Mouse (Mus musculus): ENCODE data around the gene Chmp4b. TPM values are rescaled to one million over a fixed set of nuclear protein-coding genes. Genes with fewer than 3 reads are reported as not detected.

Chmp4b gene
- polyA plus RNA-seq, 1 experiment from 2014 or later, result 22.1 TPM

- WGBS, result 80% methylated on average over 4 of the region's 4 CpGs
- Histone ChIP-seq H3K27ac (ENCODE audit: low read length) (no peak overlapping the region), H3K9me3 (replicated peaks; ENCODE audit: control insufficient read depth, low read length, poor library complexity, severe bottlenecking) (no peaks in the 10 kb centered on the region), H3K4me3 (ENCODE audit: low read depth, low read length) (no peak overlapping the region), H3K27me3 (ENCODE audit: control insufficient read depth, insufficient read depth, low read depth, low read length) (no peaks in the 10 kb centered on the region), H3K36me3 (ENCODE audit: control insufficient read depth, insufficient read depth, low read length) (0 out of 2 replicates have a peak, but pooled peaks cover 3% of the 10 kb centered on the region), H3K4me1 (ENCODE audit: control insufficient read depth, insufficient read depth, low read length) (peaks cover 24% of the 10 kb centered on the region), H3K4me2 (ENCODE audit: low read length) (no peak overlapping the region), H3K9ac (ENCODE audit: low read depth, low read length) (no peak overlapping the region)
- no peak for ATAC-seq
These were observed 22.5 kb downstream of the Chmp4b start for GRCm38 (mm10) chr2:154674008-154674407.

GRCm38 (mm10) chr2:154676653-154677609, 25.4 kb downstream of the Chmp4b start:
- peak; percentile 72 for ATAC-seq
- H3K27ac ChIP-seq (ENCODE audit: low read length), result peak overlapping the region; percentile 81
- WGBS, result 53% methylated on average over 19 of the region's 19 CpGs
- H3K27me3 ChIP-seq (ENCODE audit: control insufficient read depth, insufficient read depth, low read depth, low read length), result no peaks in the 10 kb centered on the region
- H3K4me2 ChIP-seq (ENCODE audit: low read length), result peak overlapping the region; percentile 60
- peak overlapping the region; percentile 57 for H3K9ac ChIP-seq (ENCODE audit: low read depth, low read length)
- H3K4me1 ChIP-seq (ENCODE audit: control insufficient read depth, insufficient read depth, low read length), result peaks cover 30% of the 10 kb centered on the region
- H3K4me3 ChIP-seq (ENCODE audit: low read depth, low read length), result peak overlapping the region; percentile 25
- H3K36me3 ChIP-seq (ENCODE audit: control insufficient read depth, insufficient read depth, low read length), result no peaks in the 10 kb centered on the region
- H3K9me3 ChIP-seq (replicated peaks; ENCODE audit: control insufficient read depth, low read length, poor library complexity, severe bottlenecking), result no peaks in the 10 kb centered on the region

- ATAC-seq, result peak; percentile 70
- H3K9me3 ChIP-seq (replicated peaks; ENCODE audit: control insufficient read depth, low read length, poor library complexity, severe bottlenecking), result no peaks in the 10 kb centered on the region
- peak overlapping the region; percentile 81 for H3K27ac ChIP-seq (ENCODE audit: low read length)
- WGBS, result 11% methylated on average over 10 of the region's 10 CpGs
- peak overlapping the region; percentile 60 for H3K4me2 ChIP-seq (ENCODE audit: low read length)
- H3K27me3 ChIP-seq (ENCODE audit: control insufficient read depth, insufficient read depth, low read depth, low read length), result no peaks in the 10 kb centered on the region
- 0 out of 2 replicates have a peak overlapping the region, but pooled peaks have one; percentile 4 for H3K4me3 ChIP-seq (ENCODE audit: low read depth, low read length)
- H3K4me1 ChIP-seq (ENCODE audit: control insufficient read depth, insufficient read depth, low read length), result peaks cover 33% of the 10 kb centered on the region
- H3K36me3 ChIP-seq (ENCODE audit: control insufficient read depth, insufficient read depth, low read length), result no peaks in the 10 kb centered on the region
- H3K9ac ChIP-seq (ENCODE audit: low read depth, low read length), result peak overlapping the region; percentile 57
These were observed 26.2 kb downstream of the Chmp4b start for GRCm38 (mm10) chr2:154677651-154678139.

- Histone ChIP-seq H3K27me3 (ENCODE audit: control insufficient read depth, insufficient read depth, low read depth, low read length) (no peaks in the 10 kb centered on the region), H3K4me3 (ENCODE audit: low read depth, low read length) (no peak overlapping the region), H3K27ac (ENCODE audit: low read length) (no peak overlapping the region), H3K4me2 (ENCODE audit: low read length) (no peak overlapping the region), H3K9me3 (replicated peaks; ENCODE audit: control insufficient read depth, low read length, poor library complexity, severe bottlenecking) (no peaks in the 10 kb centered on the region), H3K36me3 (ENCODE audit: control insufficient read depth, insufficient read depth, low read length) (no peaks in the 10 kb centered on the region), H3K4me1 (ENCODE audit: control insufficient read depth, insufficient read depth, low read length) (peaks cover 41% of the 10 kb centered on the region), H3K9ac (ENCODE audit: low read depth, low read length) (no peak overlapping the region)
- no peak for ATAC-seq
- 93% methylated on average over 3 of the region's 3 CpGs for WGBS
These were observed 27.5 kb downstream of the Chmp4b start for GRCm38 (mm10) chr2:154678995-154679394.

- Histone ChIP-seq H3K36me3 (ENCODE audit: control insufficient read depth, insufficient read depth, low read length) (no peaks in the 10 kb centered on the region), H3K9me3 (replicated peaks; ENCODE audit: control insufficient read depth, low read length, poor library complexity, severe bottlenecking) (no peaks in the 10 kb centered on the region), H3K27ac (ENCODE audit: low read length) (no peak overlapping the region), H3K9ac (ENCODE audit: low read depth, low read length) (no peak overlapping the region), H3K4me3 (ENCODE audit: low read depth, low read length) (no peak overlapping the region), H3K4me1 (ENCODE audit: control insufficient read depth, insufficient read depth, low read length) (peaks cover 39% of the 10 kb centered on the region), H3K4me2 (ENCODE audit: low read length) (no peak overlapping the region), H3K27me3 (ENCODE audit: control insufficient read depth, insufficient read depth, low read depth, low read length) (no peaks in the 10 kb centered on the region)
- no peak for ATAC-seq
- WGBS, result 92% methylated on average over 2 of the region's 2 CpGs
These were observed 28.8 kb downstream of the Chmp4b start for GRCm38 (mm10) chr2:154680337-154680736.

GRCm38 (mm10) chr2:154680941-154681340, 29.4 kb downstream of the Chmp4b start:
- no peak overlapping the region for H3K4me2 ChIP-seq (ENCODE audit: low read length)
- no peaks in the 10 kb centered on the region for H3K9me3 ChIP-seq (replicated peaks; ENCODE audit: control insufficient read depth, low read length, poor library complexity, severe bottlenecking)
- H3K27ac ChIP-seq (ENCODE audit: low read length), result no peak overlapping the region
- H3K36me3 ChIP-seq (ENCODE audit: control insufficient read depth, insufficient read depth, low read length), result no peaks in the 10 kb centered on the region
- WGBS, result 88% methylated on average over 6 of the region's 6 CpGs
- ATAC-seq, result no peak
- no peak overlapping the region for H3K4me3 ChIP-seq (ENCODE audit: low read depth, low read length)
- H3K27me3 ChIP-seq (ENCODE audit: control insufficient read depth, insufficient read depth, low read depth, low read length), result no peaks in the 10 kb centered on the region
- H3K9ac ChIP-seq (ENCODE audit: low read depth, low read length), result no peak overlapping the region
- peaks cover 39% of the 10 kb centered on the region for H3K4me1 ChIP-seq (ENCODE audit: control insufficient read depth, insufficient read depth, low read length)

- Histone ChIP-seq H3K4me2 (ENCODE audit: low read length) (no peak overlapping the region), H3K4me1 (ENCODE audit: control insufficient read depth, insufficient read depth, low read length) (peaks cover 25% of the 10 kb centered on the region), H3K27ac (ENCODE audit: low read length) (peak overlapping the region; percentile 39), H3K27me3 (ENCODE audit: control insufficient read depth, insufficient read depth, low read depth, low read length) (no peaks in the 10 kb centered on the region), H3K9me3 (replicated peaks; ENCODE audit: control insufficient read depth, low read length, poor library complexity, severe bottlenecking) (no peaks in the 10 kb centered on the region), H3K9ac (ENCODE audit: low read depth, low read length) (0 out of 2 replicates have a peak overlapping the region, but pooled peaks have one; percentile 20), H3K36me3 (ENCODE audit: control insufficient read depth, insufficient read depth, low read length) (no peaks in the 10 kb centered on the region), H3K4me3 (ENCODE audit: low read depth, low read length) (no peak overlapping the region)
- 28% methylated on average over 1 of the region's 1 CpGs for WGBS
- no peak for ATAC-seq
These were observed 31.2 kb downstream of the Chmp4b start for GRCm38 (mm10) chr2:154682712-154683111.

GRCm38 (mm10) chr2:154684901-154685470, 33.5 kb downstream of the Chmp4b start:
- ATAC-seq, result no peak
- WGBS, result 95% methylated on average over 7 of the region's 7 CpGs

GRCm38 (mm10) chr2:154685772-154686171, 34.3 kb downstream of the Chmp4b start:
- 84% methylated on average over 3 of the region's 3 CpGs for WGBS
- no peak for ATAC-seq
- H3K4me3 ChIP-seq (ENCODE audit: low read depth, low read length), result no peak overlapping the region

More at GRCm38 (mm10) chr2:154684901-154685470, 33.5 kb downstream of the Chmp4b start:
- H3K9ac ChIP-seq (ENCODE audit: low read depth, low read length), result no peak overlapping the region
- no peaks in the 10 kb centered on the region for H3K27me3 ChIP-seq (ENCODE audit: control insufficient read depth, insufficient read depth, low read depth, low read length)
- H3K36me3 ChIP-seq (ENCODE audit: control insufficient read depth, insufficient read depth, low read length), result peaks cover 5% of the 10 kb centered on the region; the same call in 1 of the 2 replicates
- H3K4me3 ChIP-seq (ENCODE audit: low read depth, low read length), result no peak overlapping the region
- H3K4me2 ChIP-seq (ENCODE audit: low read length), result no peak overlapping the region
- no peak overlapping the region for H3K27ac ChIP-seq (ENCODE audit: low read length)
- no peaks in the 10 kb centered on the region for H3K9me3 ChIP-seq (replicated peaks; ENCODE audit: control insufficient read depth, low read length, poor library complexity, severe bottlenecking)
- peaks cover 17% of the 10 kb centered on the region for H3K4me1 ChIP-seq (ENCODE audit: control insufficient read depth, insufficient read depth, low read length)

More at GRCm38 (mm10) chr2:154685772-154686171, 34.3 kb downstream of the Chmp4b start:
- Histone ChIP-seq H3K27ac (ENCODE audit: low read length) (no peak overlapping the region), H3K4me2 (ENCODE audit: low read length) (no peak overlapping the region), H3K9ac (ENCODE audit: low read depth, low read length) (no peak overlapping the region), H3K36me3 (ENCODE audit: control insufficient read depth, insufficient read depth, low read length) (peaks cover 5% of the 10 kb centered on the region; the same call in 1 of the 2 replicates), H3K9me3 (replicated peaks; ENCODE audit: control insufficient read depth, low read length, poor library complexity, severe bottlenecking) (no peaks in the 10 kb centered on the region), H3K4me1 (ENCODE audit: control insufficient read depth, insufficient read depth, low read length) (peaks cover 17% of the 10 kb centered on the region), H3K27me3 (ENCODE audit: control insufficient read depth, insufficient read depth, low read depth, low read length) (no peaks in the 10 kb centered on the region)

Measured in midbrain, embryonic 16.5 days (tissue).